Mouse (Mus musculus): ENCODE results near the gene Traf3.

DNA sequence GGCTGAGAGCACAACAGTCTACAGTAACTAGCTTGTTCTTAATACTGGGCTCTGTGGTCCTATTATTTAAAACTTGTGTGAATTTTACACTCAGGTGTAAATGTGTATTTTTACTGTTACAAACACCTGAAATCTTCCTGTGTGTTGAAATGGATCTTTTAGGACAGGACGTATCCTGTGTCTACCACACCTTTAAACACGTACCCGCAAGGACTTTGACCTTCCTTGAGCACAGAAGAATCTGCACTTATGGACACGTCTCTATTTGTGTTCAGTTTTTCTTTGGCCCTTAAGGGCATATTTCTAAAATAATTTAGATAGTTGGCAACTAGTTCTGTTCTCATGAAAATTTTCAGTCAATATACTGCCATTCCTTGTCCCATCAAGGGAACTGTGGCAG, 22.1 kb downstream of the Traf3 start:
- no peak for TF ChIP-seq CTCF (IDR thresholded peaks at IDR 0.05; ENCODE audit: low read depth)
- no peak for TF ChIP-seq EP300 (optimal IDR thresholded peaks at IDR 0.05)

All from stomach, postnatal 0 days (tissue).